Mouse (Mus musculus): Measurements from ENCODE around the gene Myh7. TPM values are rescaled to one million over a fixed set of nuclear protein-coding genes. Genes with fewer than 3 reads are reported as not detected.
"Not testable (repeated sequence)": the region's sequence is repeated elsewhere in the genome, so short reads cannot be mapped to it uniquely, and the experiment has no call there.

The Myh7 gene
- total RNA-seq, 4 experiments from 2014 or later = not detected

DNA sequence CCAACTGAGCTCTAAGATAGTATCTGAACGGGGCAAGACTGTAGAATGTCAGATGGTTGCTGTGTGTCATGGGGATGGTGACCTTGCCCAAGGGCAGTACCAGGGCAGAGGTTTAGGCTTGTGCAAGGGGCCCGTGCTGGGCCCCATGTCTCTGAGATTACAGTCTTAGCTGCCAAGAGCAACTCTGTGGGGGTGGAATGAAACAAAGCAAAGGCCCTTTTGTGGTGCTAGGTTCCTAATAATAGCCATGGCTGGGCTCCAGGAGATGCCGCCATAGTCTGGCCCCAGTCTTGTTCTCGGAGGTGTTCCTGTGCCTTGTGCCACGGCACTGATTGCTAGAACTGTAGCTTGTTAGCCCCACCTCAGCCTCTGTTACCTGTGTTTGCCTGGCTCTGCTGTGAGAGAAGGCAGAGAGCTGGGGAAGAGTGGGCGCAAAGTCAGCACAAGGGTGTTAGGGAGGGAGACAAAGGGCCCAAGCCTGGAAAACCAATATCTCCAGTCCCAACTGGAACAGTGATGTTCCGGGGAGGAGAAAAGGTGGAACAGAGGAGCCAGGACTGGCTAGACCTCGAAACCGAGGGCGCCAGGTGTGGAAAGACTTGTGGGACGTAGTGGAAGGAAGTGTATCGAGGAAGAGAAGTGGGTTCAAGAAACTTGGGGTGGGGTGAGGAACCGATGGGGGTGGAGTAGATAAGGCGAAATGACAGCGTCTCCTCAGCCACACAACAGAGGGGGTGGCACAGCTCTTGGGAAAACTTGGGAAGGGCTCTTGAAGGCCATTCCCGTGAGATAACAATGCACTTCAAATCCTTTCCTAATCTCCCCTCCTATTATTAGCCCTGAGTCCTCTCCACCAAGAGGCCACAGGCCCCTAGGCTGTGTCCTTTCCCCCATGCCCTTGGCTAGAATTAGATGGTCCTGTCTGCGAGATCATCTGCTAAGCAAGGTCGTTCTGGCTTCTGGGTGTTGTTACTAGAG is 9.7 kb upstream of the Myh7 start:
- peak; percentile 45 for DNase-seq

DNA sequence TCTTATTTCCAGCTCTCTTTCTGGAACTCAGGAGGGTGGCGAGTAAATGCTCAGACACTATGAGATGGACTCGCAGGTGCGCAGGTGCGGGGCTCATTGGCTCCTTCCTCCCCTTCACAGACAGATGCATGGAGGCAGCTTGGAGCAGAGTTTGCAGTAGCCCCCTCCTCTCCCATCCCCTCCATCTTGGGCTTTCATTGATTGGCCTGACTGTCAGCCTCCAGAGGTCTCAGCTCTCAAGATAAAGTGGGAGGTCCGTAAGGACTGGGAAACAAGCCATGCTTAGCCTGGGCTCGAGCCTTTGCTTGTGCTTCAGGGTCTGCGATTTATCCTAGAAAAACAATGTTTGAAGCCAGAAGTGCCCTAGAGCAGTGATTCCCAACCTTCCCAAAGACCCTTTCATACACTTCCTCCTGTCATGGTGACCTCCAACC is 8.3 kb upstream of the Myh7 start:
- DNase-seq = no peak

DNA sequence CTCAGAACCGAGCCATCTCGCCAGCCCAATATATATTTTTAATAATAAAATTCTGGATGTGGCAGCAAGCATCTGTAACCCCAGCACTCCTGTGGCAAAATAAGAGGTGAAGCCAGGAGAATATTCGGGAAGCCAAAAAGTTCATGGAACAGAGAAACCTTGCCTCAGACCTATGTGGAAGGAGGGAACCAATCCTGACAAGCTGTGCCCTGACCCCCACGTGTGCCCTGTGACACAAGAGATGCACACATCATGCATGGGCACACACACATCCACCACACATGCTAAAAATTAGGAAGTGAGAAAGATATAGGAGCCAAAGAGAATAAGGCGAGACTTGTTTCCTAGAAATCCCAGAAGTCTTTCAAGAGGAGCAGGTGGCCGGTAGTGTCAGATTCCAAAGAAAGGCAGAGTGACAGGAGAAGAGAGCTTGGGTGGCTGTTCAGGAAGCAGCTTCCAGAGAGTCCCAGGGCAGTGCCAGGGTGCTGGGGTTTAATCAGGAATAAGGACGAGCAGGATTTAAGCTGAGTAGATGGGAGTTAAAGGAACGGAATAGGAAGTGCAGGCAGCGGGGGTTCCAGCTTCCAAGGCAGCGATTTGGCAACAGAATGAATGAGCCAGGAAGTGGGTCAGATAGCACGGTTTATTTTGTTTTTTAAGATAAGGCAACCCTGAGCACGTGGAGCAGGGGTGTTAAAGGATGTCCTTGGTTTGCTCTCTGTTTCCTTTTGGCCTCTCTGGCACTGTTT is 7.7 kb upstream of the Myh7 start:
- DNase-seq = no peak

DNA sequence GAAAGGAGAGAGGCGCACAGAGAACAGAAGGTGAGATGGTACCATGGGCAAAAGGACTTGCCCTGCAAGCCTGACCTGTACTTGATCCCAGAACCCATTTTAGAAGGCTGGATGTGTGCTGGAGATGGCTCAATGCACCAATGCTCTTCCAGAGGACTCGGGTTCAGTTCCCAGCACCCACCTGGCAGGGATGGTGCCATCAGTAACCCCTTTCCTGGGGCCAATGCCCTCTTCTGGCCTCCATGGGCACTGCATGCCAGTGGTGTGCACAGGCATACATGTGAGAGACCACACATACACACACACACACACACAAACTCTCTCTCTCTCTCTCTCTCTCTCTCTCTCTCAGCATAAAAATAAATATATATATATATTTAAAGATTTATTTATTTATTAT is 7.0 kb upstream of the Myh7 start:
- DNase-seq = no peak

DNA sequence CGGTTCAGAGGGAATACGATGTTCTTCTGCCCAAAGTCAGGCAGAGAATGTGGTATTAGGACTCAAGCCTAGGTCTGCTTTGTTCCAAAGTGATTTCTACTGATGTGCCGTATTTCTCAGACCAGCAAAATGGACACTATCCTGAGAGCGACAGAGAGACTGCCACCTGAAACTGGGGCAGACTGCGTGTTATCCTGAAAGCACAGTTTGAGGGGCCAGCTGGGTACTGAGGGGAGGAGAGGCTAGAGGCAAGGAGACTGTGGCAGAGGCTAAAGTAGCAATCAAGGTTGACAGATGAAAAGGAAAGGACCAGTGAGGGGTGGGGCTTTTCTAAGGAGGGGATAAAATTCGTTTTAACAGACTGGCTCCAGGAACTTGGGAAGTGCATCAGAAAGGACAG is 6.4 kb upstream of the Myh7 start:
- no peak for DNase-seq

DNA sequence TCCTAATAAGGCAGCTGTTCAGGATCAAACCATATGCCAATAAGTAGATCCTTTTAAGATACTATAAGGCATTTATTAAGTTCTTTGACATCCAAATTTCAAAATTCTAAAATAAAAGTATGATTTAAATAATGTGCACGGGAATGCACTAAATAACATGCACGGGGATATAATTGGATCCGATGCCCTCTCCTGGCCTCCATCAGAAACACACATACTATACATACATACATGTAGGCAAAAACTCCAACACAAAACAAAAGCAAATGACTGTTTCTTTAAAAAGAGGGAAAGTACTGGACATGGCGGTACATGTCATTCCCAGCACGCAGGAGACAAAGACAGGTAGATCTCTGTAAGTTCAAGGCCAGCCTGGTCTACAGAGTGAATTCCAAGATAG is 5.4 kb upstream of the Myh7 start:
- DNase-seq = not testable (repeated sequence)

DNA sequence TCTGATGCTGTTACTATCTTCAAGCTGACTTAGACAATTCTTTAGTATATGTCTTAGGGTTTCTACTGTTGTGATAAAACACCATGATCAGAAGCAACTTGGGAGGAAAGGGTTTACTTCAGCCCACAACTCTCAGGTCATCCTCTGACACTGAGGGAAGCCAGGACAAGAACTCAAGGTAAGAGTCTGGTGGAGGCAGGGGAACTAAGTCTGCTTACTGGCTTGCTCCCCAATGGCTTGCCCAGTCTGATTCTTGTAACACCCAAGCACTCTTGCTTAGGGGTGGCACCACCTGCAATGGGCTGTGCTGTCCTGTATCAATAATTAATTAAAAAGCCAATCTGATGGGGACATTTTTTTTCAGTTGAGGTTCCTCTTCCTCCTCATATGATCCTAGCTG is 4.3 kb upstream of the Myh7 start:
- no peak for DNase-seq

DNA sequence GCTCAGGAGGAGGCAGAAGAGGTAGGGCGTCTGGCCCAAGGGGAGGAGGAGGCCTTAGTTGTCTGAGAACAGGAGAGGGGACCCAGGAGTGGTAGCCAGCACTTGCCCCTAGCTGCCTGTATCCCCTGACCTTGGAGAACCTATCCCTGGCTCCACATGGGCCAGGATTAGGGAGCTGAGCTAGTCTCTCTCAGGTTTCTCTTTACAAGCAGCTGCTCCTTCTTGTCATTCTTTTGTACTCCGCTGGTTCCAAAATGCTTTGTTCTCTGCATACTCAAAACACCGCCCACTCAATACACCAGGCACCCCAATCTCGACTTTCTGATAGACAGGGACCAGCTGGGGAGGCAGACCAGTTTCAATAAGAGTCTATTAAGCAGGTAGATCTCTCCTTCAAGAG is 2.9 kb upstream of the Myh7 start:
- no peak for DNase-seq

DNA sequence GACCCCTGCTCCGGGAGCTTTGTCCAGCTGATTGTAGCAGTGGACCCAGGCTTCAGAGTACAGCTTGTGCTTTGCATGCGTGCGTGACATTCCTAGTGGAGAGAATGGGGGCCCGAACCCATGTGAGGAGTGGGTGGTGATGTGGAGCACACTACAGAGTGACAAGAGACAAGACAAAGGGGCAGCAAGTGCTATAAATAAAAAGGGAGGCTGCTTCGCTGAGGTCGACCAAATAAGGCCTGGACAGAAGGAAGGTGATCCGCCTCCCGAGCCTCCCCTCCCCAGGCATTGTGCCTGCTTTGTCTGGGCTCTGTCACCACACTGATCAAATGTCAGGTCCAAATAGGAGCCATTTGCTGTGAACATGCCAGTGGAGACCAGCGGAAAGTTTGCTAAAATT is 2.4 kb upstream of the Myh7 start:
- no peak for DNase-seq

DNA sequence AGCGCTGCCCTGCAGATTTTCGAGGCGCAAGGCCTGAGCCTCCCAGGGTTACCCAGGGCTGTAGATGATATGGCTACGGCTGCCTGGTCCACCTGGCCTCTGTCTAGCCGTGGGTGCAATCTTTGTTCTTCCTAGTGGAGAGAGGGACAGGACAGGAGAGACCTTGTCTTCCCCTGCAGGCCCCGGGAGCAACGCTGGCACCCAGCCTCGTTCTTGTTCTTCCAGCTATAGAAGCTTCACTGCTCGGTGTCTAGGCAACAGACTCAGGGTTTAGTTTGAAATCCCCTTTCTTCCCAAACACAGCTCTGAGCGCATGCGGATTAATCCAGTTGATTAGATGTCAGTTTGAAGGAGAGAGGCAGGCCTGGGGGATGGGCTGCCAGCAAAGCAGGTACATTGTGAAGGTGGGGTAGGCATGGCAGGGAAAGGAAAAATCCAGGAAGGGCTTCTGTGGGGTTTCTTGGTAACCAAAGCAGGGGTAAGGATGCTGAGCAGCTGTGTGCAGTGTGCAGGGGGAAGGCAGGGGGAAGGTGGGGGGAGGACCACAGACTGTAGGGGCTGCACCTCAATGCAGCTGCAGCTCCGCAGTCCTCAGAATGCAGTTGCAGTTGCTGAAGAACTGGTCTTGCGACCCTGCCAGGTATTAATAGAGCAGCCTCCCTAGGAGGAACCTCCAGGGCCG is 1.2 kb upstream of the Myh7 start:
- DNase-seq = no peak

DNA sequence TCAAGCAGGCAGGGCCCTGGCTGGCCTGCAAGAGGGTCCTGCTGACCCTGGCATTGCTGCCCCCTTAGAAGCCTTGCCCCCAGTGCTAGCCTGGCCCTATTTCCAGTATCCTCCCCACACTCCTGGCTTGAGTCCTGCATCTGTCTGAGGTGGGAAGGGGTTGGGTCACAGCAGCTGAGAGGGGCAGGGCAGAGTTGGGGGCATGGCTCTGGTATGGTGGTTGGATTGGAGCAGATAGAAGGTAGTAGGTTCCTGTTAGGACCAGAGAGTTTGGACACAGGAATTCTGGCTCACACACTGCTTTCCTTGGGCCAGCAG is 402 bp upstream of the Myh7 start:
- DNase-seq = no peak

DNA sequence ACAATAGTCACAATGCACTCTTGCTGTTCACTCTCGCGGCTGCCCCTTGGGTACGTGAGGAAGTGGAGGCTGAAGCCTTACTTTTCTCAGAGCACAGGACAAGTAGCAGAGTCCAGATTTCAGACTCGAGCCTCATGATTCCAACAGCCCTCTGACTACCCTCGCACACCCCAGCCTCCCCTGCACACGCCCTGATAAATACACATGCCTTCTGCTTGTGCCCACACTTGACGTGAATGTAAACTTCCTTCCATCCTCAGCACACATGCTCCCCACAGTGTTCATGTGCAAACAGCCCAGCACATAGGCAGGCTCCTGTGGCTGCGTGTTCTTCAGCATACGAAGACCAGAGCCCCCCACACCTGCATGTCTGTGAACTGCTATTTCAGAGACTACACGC is 790 bp downstream of the Myh7 start:
- DNase-seq = no peak

DNA sequence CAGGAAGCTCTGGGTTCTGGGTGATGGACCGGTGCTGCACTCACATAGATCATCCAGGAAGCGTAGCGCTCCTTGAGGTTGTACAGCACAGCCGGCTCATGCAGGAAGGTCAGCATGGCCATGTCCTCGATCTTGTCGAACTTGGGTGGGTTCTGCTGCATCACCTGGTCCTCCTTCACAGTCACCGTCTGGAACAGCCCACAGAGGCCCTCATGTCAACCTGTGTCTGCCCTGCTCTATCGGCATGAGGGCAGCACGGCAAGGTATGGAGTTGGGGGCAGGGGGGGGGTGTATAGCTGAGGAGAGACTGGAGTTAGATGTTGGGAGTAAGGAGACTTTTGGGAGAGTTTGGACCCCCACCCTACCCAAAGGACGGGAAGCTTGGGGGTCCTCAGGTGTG is 2.2 kb downstream of the Myh7 start:
- DNase-seq = no peak

DNA sequence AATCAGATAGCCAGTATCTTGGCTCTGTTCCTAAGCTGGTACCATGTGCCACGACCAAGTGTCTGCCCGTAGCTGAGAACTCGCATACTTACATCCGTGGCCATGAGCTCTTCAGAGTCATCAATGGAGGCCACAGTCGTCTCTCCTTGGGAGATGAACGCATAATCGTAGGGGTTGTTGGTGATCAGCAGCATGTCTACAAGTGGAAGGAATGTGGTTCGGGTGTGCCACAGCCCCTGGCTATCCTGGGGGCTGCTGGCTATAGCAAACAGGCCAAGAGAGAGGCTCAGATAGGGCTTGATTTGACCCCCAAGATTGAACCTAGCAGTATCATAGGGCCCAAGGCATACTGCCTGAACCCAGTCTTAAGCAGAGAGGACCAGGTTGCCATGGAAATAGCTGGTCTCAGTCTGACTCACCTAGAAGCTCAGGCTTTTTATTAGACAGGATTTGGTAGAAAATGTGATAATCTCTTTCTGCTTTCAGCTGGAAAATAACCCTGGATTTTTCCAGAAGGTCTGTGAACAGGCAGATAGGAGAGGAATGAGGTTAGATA is 4.5 kb downstream of the Myh7 start:
- no peak for DNase-seq

DNA sequence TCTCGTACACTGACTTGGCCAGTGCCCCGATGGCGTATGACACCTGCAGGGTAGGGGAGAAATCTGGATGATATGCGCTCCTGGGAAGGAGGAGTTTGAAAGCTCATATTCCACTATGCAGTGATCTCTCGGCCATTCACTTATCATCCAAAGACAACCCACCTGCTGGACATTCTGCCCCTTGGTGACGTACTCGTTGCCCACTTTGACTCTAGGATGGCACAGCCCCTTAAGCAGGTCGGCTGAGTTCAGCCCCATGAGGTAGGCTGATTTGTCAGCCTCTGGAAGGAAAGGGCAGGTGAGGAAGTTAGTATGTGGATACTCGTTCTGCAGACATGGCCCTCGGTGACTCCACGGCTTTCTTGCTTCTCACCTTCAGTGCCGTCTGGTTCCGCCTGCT is 5.5 kb downstream of the Myh7 start:
- DNase-seq = no peak

DNA sequence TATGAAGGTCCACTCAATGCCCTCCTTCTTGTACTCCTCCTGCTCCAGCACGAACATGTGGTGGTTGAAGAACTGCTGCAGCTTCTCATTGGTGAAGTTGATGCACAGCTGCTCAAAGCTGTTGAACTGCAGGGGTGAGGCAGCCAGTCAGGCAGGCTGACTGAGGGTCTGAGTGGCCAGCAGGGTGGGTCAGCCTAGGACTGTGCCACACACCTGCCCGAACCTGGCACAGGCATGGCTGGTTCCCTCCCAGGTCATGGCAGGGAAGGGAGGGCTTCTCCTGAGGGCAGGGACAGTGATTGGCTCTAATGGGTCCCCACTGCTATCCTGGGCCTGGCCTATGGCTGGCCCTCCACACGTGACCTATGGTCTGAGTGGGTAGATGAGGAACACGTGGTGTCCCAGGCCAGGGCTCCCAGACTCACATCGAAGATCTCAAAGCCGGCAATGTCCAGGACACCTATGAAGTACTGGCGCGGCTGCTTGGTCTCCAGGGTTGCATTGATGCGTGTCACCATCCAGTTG is 6.0 kb downstream of the Myh7 start:
- not testable (repeated sequence) for DNase-seq

DNA sequence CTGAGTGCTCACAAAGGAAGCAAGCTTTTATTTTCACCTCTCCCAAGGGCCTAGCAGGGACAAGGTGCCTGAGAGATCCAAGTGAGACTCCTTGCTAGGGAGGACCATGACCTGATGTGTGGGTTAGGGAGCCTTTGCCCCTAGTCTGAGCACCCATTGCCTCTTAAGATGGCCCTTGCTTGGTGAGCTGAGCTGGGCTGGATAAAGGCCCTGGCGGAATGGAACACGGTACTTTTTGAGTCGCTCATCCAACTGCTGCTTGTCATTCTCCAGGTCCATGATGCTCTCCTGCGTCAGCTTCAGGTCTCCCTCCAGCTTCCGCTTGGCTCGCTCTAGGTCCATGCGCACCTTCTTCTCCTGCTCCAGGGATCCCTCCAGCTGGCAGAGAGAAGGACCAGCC is 12.5 kb downstream of the Myh7 start:
- DNase-seq = no peak

DNA sequence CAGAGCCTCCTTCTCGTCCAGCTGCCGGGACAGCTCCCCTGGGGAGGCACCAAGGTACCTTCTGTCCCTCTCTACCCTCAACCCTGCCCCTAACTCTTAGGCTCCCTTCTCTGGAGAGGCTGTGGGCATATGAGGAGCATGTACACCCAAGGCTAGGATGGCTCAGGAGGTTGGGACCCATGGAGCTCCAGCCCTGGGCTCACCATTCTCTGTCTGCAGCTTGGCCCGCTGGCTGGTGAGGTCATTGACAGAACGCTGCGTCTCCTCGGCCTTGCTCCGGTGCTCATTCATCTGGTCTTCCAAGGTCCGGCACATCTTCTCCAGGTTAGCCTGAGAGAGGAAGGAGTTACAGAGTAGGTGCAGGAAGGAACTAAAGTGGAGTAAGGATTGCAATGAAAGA is 15.8 kb downstream of the Myh7 start:
- no peak for DNase-seq

DNA sequence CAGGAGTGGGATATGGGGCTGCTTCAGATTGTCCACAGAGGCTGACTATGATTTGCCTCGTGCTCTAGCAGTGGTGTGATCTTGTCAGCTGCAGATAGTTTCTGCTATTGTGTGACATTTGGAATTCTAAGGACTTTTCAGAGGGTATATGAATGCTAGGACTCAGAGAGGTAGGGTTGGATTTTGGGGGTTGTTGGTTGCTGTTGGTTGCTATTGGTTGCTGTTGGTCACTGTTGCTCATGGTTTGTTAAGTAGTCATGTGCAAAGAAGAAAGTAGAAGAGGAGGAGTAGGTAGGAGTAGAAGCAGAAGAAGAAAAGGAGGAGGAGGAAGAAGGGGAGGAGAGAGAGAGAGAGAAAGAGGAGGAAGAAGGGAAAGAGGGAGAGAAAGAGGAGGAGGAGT is 17.8 kb downstream of the Myh7 start, which contains the start of gene Gm17428:
Gm17428 (plus strand) TSS at position 301 of the 400 bp plus-strand sequence.
- no peak for DNase-seq

DNA sequence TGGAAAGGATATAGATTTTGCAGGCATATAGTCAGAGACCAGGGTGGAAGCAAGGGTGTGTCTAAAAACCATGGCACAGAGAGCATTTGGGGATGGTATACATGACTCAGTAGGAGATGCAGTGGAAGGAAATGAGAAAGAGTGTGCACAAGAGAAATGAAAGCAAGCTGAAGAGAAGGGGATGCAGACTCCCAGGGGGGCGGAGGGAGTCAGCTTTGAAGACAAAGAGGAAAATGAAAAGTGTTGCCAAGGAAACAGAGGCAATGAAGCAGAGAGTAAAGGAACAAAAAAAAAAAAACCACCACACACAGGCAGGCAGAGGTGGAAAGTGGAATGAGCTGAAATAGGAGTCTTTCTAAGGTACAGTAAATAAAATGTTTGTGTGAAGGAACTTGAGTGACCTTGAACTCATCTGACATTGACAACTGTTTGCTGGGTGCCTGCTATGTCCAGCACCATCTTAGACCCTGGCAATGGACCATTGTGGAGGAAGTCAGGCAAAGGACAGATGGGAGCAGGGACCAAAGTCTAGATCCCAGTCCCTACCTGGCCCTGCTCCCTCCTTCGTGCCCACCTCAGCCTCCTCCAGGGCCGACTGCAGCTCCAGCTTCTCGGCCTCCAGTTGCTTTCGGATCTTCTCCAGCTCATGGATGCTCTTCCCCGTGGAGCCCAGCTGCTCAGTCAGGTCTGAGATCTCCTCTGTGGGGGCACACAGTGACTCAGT is 20.2 kb downstream of the Myh7 start:
- no peak for DNase-seq

DNA sequence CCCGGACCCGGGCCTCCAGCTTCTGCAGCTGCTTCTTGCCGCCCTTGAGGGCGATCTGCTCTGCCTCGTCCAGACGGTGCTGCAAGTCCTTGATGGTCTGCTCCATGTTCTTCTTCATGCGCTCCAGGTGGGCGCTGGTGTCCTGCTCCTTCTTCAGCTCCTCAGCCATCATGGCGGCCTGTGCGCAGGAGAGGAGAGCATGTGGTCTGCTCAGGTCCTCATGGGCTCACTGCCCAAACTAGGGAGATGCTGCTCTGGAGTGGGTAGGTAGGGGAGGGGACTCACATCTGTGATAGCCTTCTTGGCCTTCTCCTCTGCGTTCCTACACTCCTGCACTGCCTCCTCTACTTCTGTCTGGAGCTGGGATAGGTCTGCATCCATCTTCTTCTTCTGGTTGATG is 21.6 kb downstream of the Myh7 start:
- not testable (repeated sequence) for DNase-seq

DNA sequence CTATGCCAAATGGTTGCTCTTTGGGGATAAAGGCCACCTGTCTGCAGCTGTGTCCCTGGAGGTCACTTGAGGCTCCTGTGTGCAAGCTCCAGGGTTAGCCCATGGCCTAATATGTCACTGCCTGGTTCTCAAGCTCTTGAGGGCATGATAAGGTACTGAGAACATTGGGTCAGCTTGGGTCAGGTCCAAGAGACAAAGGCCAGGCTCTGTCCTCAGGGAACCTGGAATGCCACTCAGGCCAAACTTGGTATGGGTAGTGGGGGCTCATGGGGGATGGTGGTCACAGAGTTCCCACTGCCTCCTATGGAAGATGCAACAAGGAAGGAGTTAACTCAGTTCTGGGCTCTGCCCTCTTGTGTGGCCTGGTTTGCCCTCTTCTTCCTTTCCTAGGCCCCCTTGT is 26.1 kb downstream of the Myh7 start:
- no peak for DNase-seq
